Mouse (Mus musculus) intestine, embryonic 14.5 days (tissue): ENCODE results near the gene Alkbh7. TPM values are rescaled to one million over a fixed set of nuclear protein-coding genes. Genes with fewer than 3 reads are reported as not detected.

Experiments
- ATAC-seq: fragments of 200-750 bp; cut with Nextera tagmentation; replicated peaks from 2 replicates; pipeline ENCODE4 v1.8.0; 2017; ENCODE audit warnings: low read depth, moderate number of reproducible peaks, moderate TSS enrichment, moderate library complexity; ENCODE audit not compliant: low FRiP score, low TSS enrichment
- DNase-seq: peaks from one replicate; pipeline ENCODE4 v3.0.0-alpha.2; 2018; ENCODE audit warnings: low spot score
- H3K27ac ChIP-seq: fragments of 300-500 bp; sonication (generic); 2 replicates; pipeline ENCODE4 v1.5.1; 2014; ENCODE audit warnings: low read depth, mild to moderate bottlenecking, control low read depth
- H3K27me3 ChIP-seq: fragments of 300-500 bp; sonication (generic); replicated peaks from 2 replicates; pipeline ENCODE4 v1.6.1; 2014; ENCODE audit warnings: low read length, control low read depth; ENCODE audit not compliant: control insufficient read depth, insufficient read depth
- H3K36me3 ChIP-seq: fragments of 300-500 bp; sonication (generic); 2 replicates; pipeline ENCODE4 v1.6.1; 2014; ENCODE audit warnings: low read length, control low read depth; ENCODE audit not compliant: control insufficient read depth, insufficient read depth
- H3K4me1 ChIP-seq: fragments of 300-500 bp; sonication (generic); replicated peaks from 2 replicates; pipeline ENCODE4 v1.6.1; 2014; ENCODE audit warnings: low read length, control low read depth, mixed read lengths; ENCODE audit not compliant: control insufficient read depth, insufficient read depth
- H3K4me2 ChIP-seq: fragments of 300-500 bp; sonication (generic); 2 replicates; pipeline ENCODE4 v1.6.1; 2014; ENCODE audit warnings: low read length
- H3K4me3 ChIP-seq: fragments of 300-500 bp; sonication (generic); 2 replicates; pipeline ENCODE4 v1.5.1; 2014; ENCODE audit warnings: low read depth, low read length, control low read depth, mixed read lengths
- H3K9ac ChIP-seq: fragments of 300-500 bp; sonication (generic); 2 replicates; pipeline ENCODE4 v1.6.1; 2014; ENCODE audit warnings: mild to moderate bottlenecking, low read length
- H3K9me3 ChIP-seq: fragments of 300-500 bp; sonication (generic); 2 replicates; pipeline ENCODE4 v1.6.1; 2016; ENCODE audit warnings: low read length, control low read depth; ENCODE audit not compliant: control insufficient read depth
- WGBS: fragments of 180-500 bp; shearing (Covaris S2); extraction: QIAGEN DNeasy Blood & Tissue Kit; methylation state at CpG from one replicate; pipeline ENCODE4 v1.1.7; 2014; 5-methylcytosine and 5-hydroxymethylcytosine counted together
- polyA plus RNA-seq: library from polyadenylated mRNA; unstranded; fragments of >200 nt; fragmentation: Nextera tagmentation; extraction: Ambion mirVana; gene quantifications from 2 replicates; pipeline ENCODE4 v1.2.1, GENCODE M21; 2014

The Alkbh7 gene
- polyA plus RNA-seq, 1 experiment from 2014 or later = 48.0 TPM

DNA sequence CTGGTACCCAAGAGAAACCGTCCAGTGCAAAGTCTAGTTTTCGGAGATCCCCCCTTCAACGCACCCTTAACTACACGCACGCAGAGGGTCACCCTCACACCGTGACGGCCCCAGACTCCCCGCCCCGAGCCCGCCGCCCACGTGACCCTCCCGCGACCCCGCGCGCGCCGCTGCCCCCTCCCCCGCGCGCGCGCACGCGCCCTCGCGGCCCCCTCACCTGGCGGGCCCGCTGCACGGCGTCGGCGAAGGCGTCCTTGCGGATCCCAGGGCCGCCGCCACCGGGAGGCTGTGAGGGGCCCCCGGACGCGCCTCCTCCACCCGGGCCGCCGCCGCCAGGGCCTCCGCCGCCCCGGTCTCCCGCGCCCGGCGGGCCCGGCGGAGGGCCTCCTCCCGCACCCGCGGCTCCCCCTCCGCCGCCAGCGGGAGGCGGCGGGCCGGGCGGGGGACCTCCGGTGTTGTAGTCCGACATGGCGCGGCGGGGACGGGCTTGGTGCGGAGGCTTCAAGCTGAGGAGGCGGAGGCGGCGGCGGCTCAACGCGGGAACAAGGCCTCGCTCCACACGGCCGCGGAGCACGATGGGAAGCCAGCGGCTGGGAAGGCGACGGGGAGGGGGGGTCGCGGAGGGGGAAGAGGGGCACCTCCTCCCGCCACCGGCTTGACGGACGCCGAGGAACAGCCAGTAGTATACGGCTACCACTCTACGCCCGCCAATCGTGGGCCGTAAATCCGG, 34.0 kb downstream of the Alkbh7 start, which contains the start of gene Khsrp:
Gene Khsrp (minus strand): TSS at position 592 of the 730 bp plus-strand sequence.
- peak within 1 kb of the TSS; percentile 99 for H3K9ac ChIP-seq
- H3K4me2 ChIP-seq = peak within 1 kb of the TSS; percentile 85
- DNase-seq (peak; percentile 64), ATAC-seq (peak; percentile 0; the same call in 1 of the 2 replicates)
- H3K9me3 ChIP-seq = no peaks in the 10 kb centered on the region
- no peaks in the 10 kb centered on the region for H3K27me3 ChIP-seq
- peak within 1 kb of the TSS; percentile 79 for H3K4me3 ChIP-seq
- WGBS = under 1% methylated on average over 69 of the region's 99 CpGs
- H3K4me1 ChIP-seq = peaks cover 13% of the 10 kb centered on the region
- peak within 1 kb of the TSS; percentile 93 for H3K27ac ChIP-seq
- H3K36me3 ChIP-seq = peaks cover 31% of the 10 kb centered on the region

DNA sequence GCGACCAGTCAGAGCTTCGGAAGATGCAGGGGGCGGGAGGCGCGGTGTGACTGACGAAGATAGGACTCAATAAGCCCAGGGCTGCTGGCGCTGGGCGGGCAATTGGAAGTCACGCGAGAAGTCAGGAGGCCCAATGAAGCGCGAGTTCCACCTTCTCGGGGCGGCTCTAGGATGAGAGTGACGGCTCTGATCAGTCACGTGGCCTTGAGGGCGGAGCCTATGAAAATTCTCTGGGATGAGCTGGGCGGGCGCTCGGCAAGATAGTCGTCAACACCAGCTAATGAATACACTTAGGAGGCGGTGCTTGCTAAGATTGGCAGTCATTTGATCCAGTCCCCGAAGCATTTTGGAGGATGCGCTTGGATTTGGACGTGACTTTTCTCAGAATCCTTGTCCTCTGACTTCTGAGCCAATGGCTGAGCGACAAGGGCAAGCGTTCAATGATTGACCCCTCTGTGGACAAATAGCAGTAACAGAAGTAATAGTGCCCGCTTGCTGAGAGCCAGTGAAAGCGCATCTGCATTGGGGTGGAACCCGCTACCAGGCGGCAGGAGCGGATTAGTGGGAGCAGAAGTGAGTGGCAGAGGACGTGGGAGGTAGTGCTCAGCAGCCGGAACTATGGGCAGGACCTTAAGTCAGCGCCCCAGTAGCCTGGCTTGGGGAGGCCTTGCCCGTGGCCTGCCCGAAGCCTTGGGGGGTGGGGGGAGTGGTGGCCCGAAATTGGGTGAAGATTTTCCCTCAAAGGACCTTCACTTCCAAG, 34.7 kb downstream of the Alkbh7 start:
- DNase-seq = peak; percentile 98
- no peaks in the 10 kb centered on the region for H3K27me3 ChIP-seq
- WGBS = under 1% methylated on average over 38 of the region's 38 CpGs
- peak overlapping the region; percentile 47 for H3K9ac ChIP-seq
- H3K27ac ChIP-seq = peak overlapping the region; percentile 83
- H3K9me3 ChIP-seq = no peaks in the 10 kb centered on the region
- peaks cover 13% of the 10 kb centered on the region for H3K4me1 ChIP-seq
- ATAC-seq = peak; percentile 99
- H3K36me3 ChIP-seq = peaks cover 23% of the 10 kb centered on the region
- peak overlapping the region; percentile 65 for H3K4me2 ChIP-seq
- H3K4me3 ChIP-seq = peak overlapping the region; percentile 79

- Histone ChIP-seq H3K9ac (no peak overlapping the region), H3K36me3 (peaks cover 13% of the 10 kb centered on the region), H3K9me3 (no peaks in the 10 kb centered on the region), H3K4me1 (peaks cover 13% of the 10 kb centered on the region), H3K4me2 (peak overlapping the region; percentile 65; the same call in 1 of the 2 replicates), H3K4me3 (no peak overlapping the region), H3K27ac (no peak overlapping the region), H3K27me3 (no peaks in the 10 kb centered on the region)
- 88% methylated on average over 4 of the region's 4 CpGs for WGBS
- DNase-seq (no peak), ATAC-seq (no peak)
These were observed 35.7 kb downstream of the Alkbh7 start for GRCm38 (mm10) chr17:57032854-57033253.

DNA sequence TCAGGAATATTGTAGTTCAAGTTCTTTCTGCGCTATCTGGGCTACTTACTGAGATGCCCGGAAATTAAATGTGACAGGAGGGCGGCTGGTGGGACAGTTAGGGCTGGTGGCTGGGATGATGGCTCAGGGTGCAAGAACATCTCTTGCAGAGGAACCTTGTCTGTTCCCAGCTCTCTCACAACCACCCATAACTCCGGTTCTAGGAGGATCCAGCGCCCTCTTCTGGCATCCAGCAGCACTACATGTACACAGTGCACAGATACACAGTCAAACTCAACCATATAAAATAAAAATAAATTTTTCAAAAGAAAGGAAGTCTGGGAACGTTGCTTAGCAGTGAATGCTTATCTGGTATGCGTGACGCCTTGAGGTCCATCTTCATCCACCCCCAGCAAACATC, 41.8 kb downstream of the Alkbh7 start:
- Histone ChIP-seq H3K4me2 (no peak overlapping the region), H3K36me3 (no peaks in the 10 kb centered on the region), H3K27me3 (peaks cover 12% of the 10 kb centered on the region; the same call in 1 of the 2 replicates), H3K4me1 (no peaks in the 10 kb centered on the region), H3K27ac (no peak overlapping the region), H3K9me3 (no peaks in the 10 kb centered on the region), H3K4me3 (no peak overlapping the region), H3K9ac (no peak overlapping the region)
- DNase-seq (no peak), ATAC-seq (no peak)
- 35% methylated on average over 8 of the region's 8 CpGs for WGBS

DNA sequence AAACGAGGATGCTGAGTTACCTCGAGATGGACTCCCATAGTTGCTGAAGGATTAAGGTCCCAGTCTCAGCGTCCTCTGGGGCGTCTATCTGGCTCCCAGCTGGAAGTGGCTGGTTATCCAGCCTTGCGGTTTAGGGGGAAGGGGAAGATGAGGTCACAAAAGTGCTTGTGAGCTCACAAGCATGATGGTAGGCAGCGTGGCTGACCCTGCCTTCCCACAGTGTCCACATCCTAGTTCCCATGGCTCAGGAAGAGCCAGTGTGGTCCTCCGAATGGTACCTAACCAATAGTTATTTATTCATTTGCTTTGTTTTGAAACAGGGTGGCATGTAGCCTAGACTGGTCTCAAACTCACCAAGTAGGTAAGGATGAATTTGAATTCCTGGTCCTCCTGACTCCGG, 44.4 kb downstream of the Alkbh7 start, which contains the start of gene Slc25a41:
Gene Slc25a41 (minus strand): TSS at position 101 of the 400 bp plus-strand sequence.
- Histone ChIP-seq H3K27ac (no peak within 1 kb of the TSS), H3K4me2 (no peak within 1 kb of the TSS), H3K27me3 (peaks cover 12% of the 10 kb centered on the region; the same call in 1 of the 2 replicates), H3K36me3 (0 out of 2 replicates have a peak, but pooled peaks cover 6% of the 10 kb centered on the region), H3K9ac (no peak within 1 kb of the TSS), H3K9me3 (no peaks in the 10 kb centered on the region), H3K4me1 (no peaks in the 10 kb centered on the region), H3K4me3 (no peak within 1 kb of the TSS)
- ATAC-seq (no peak), DNase-seq (no peak)
- 73% methylated on average over 8 of the region's 8 CpGs for WGBS

- Histone ChIP-seq H3K4me1 (no peaks in the 10 kb centered on the region), H3K36me3 (peaks cover 18% of the 10 kb centered on the region), H3K9ac (no peak overlapping the region), H3K4me2 (no peak overlapping the region), H3K27me3 (no peaks in the 10 kb centered on the region), H3K4me3 (no peak overlapping the region), H3K9me3 (no peaks in the 10 kb centered on the region), H3K27ac (no peak overlapping the region)
- DNase-seq (no peak), ATAC-seq (peak; percentile 38; the same call in 1 of the 2 replicates)
- WGBS = 27% methylated on average over 5 of the region's 5 CpGs
These were observed 50.3 kb downstream of the Alkbh7 start for GRCm38 (mm10) chr17:57047406-57047805.

DNA sequence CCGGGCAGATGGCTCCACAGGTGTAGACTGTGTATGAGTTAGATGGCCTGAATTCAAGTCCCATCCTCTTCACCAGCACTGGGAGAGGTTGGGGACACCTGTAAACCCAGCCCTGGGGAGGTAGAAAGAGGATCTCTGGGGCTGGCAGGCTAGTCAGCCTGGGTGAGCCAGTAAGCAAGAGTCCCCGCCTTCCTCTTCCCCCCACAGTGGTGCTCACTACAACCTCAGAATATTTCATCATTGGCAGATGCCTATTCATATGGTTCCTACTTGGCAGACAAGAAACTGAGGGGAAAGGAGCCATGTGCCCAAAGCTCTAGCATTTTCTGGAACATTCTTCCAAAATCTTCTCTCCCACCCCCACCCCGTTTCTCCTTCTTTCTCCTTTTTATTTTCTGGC, 51.7 kb downstream of the Alkbh7 start:
- H3K4me1 ChIP-seq = no peaks in the 10 kb centered on the region
- H3K27ac ChIP-seq = no peak overlapping the region
- H3K4me3 ChIP-seq = no peak overlapping the region
- DNase-seq (no peak), ATAC-seq (no peak)
- H3K9me3 ChIP-seq = no peaks in the 10 kb centered on the region
- H3K4me2 ChIP-seq = no peak overlapping the region
- no peaks in the 10 kb centered on the region for H3K27me3 ChIP-seq
- no peak overlapping the region for H3K9ac ChIP-seq
- peaks cover 32% of the 10 kb centered on the region for H3K36me3 ChIP-seq
- 96% methylated on average over 3 of the region's 3 CpGs for WGBS
